Mouse (Mus musculus) splenic B cell, adult 2 months (primary cell): ENCODE measurements around the gene Capns2.

ENCODE experiments used
- DNase-seq: peaks from one replicate; pipeline ENCODE4 v3.0.0-alpha.2; 2011; ENCODE audit warnings: low read depth, low spot score
- H3K27me3 ChIP-seq: 2 replicates; pipeline ENCODE4 v1.6.1; 2012; ENCODE audit warnings: mild to moderate bottlenecking, low read length, moderate library complexity, mixed read lengths; ENCODE audit not compliant: control insufficient read depth, poor library complexity, insufficient read depth, severe bottlenecking
- H3K36me3 ChIP-seq: 2 replicates; pipeline ENCODE4 v1.6.1; 2012; ENCODE audit warnings: mild to moderate bottlenecking, low read length, moderate library complexity, mixed read lengths; ENCODE audit not compliant: control insufficient read depth, poor library complexity, insufficient read depth, severe bottlenecking

Gene Capns2

DNA sequence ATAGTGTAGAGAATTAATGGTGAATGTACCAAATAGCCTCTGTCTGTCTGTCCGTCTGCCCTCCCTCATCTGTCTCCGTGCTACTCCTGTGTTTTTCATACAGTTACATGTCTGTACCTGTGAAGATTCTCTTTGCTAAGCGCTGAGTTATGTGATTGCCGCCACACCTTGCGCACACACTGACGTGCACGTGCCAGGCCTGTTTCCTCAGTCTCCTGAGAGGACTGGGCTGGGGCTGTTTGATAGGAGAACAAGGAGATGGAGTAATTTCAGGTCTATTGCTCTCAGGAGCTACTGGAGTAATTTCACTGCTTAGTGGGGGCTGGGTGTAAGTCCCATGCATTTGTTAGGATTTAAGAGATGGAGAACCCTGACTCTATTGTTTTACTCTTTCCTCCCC, 6.2 kb upstream of the Capns2 start:
- Histone ChIP-seq H3K27me3 (no peaks in the 10 kb centered on the region), H3K36me3 (no peaks in the 10 kb centered on the region)
- DNase-seq = no peak

DNA sequence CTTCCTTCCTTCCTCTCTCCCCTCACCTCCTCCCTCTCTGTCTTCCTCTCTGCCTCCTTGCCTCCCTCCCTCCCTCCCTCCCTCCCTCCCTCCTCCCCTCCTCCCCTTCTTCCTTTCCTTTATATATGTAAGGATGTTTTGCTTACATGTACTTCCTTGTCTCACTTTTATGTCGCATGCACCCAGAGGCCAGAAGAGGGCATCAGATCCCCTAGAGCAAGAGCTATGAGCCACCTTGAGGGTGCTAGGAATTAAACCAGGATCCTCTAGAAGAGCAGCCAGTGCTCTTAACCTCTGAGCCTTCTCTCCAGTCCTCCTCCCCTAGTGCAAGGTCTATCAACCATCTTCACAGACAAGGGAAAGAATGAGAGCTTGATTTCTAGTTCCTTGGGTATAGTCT, 5.2 kb upstream of the Capns2 start:
- no peak for DNase-seq
- no peaks in the 10 kb centered on the region for H3K36me3 ChIP-seq
- no peaks in the 10 kb centered on the region for H3K27me3 ChIP-seq

DNA sequence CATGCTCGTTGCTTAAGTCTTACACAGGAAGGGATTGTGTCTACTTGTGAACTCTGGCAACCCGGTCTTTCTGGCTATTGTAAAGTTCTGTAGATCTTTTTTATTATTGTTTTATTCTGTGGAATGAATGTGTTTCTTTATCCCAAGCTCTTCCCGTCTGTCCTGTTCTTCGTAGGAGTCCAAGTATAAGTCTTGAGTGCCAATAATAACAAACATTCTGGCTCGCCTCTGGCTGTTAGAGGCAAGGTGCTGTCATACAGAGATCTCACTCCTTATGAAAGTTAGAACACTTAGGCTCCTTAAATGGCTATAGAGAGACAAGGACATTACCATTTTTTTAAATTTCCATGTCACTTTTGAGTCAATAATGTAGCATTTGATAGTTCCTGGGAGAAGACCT, 4.6 kb upstream of the Capns2 start:
- DNase-seq = no peak
- Histone ChIP-seq H3K27me3 (no peaks in the 10 kb centered on the region), H3K36me3 (no peaks in the 10 kb centered on the region)

DNA sequence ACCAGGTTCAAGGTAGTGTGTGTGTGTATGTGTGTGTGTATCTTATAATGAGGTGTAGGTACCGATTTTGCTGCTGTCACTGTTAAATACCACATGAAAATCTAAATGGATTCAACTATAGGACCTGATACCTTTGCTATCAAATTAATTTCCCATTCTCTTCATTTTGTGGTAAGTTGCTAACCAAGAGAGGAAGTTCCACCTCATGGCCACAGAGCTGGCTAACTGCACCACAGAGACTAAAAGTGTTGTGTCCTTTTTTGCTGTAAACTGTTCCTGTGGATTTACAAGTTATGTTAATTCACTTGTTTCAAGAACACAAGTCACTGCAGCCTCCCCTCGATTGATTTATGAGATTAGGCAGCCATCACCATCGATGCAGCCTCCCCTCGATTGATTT, 3.4 kb upstream of the Capns2 start:
- H3K27me3 ChIP-seq = no peaks in the 10 kb centered on the region
- no peak for DNase-seq

DNA sequence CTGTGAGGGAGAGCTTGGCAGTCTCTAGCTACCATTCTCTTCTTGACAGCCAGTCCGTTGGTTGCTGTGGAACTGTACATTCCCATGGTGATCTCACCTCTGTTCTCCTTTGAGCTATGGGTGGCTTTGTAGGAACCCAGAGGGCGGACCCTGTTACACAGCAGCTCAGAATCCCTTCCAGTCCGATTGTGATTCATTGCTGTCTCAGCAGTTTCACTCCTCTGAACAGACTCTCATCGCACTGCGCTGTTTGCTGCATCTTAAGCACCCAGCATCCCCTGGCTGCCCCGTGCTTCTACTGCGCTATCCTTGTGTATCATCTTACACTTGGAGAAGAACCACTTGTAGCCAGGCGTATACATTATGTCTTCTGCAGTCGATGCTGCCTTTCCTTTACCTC, 1.6 kb upstream of the Capns2 start:
- H3K36me3 ChIP-seq = no peaks in the 10 kb centered on the region
- DNase-seq = no peak
- H3K27me3 ChIP-seq = no peaks in the 10 kb centered on the region

More for the DNA sequence above, 3.4 kb upstream of the Capns2 start:
- H3K36me3 ChIP-seq = no peaks in the 10 kb centered on the region

DNA sequence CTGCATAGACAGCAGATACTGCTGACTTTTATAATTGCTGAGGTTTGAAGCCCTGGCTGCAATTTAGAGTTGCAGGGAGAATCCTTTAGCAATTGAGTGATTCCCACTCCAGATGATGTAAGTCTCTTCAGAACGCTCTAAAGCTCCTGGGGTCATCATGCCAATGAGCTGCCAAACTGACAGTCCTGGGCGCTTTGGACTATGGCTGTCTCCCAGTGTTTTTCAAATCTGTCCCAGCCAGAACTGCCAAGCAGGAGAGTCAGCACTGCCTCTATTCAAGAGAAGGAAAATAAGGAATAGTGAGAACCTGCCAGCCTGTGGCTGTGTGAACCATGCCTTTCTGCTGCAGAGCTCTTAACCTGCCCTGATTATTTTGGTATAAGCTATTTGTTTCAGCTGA, 1.8 kb downstream of the Capns2 start:
- no peak for DNase-seq
- Histone ChIP-seq H3K27me3 (no peaks in the 10 kb centered on the region), H3K36me3 (no peaks in the 10 kb centered on the region)

DNA sequence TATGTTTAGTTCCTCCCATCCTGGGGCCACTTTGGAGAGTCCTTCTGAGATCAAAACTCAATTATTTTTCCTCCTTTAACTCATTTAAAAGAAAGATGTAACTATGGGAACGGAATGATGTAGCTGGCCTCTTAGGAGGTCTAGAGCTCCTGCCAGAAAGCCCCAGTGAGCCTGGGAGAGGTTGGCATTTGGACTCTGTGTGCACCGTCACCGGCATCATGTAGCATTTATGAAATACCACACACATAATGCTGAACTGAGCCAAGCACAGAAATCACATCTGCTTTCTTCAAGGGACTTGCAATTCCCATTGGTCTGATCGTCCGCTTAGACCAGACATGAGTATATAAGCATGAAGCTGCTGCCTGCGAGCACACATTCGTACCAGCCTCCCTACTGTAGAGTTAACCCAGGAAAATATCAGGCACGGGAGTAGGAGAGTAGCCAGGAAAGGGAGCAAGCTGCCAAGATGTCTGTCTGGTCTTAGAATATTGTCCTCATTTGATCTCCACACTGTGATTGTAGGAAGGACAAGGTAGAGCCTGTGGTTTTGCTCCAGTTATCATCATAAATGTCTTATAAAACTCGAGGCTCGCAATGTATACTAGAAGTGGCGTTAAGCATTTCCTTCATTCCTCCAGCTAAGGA, 2.4 kb downstream of the Capns2 start:
- no peak for DNase-seq
- H3K27me3 ChIP-seq = no peaks in the 10 kb centered on the region
- no peaks in the 10 kb centered on the region for H3K36me3 ChIP-seq

DNA sequence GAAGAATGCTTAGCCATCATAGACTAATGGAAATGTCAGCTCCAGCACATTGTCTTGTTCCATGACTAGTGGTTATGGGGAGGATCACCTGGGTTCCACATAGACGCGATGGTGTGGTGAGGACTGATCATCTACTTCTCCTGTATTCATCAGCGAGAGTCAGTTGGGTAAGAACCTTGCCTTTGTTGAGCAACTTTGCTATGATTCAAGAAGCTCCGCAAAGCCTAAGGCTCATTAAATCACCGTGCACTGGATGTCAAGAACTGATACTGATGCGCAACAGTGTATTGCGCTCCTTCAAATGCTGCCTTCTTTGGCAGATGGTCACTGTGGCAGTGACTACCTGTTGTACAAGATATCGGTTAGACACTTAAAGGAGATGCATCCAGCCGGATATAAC, 5.3 kb downstream of the Capns2 start:
- DNase-seq = no peak
- Histone ChIP-seq H3K27me3 (no peaks in the 10 kb centered on the region), H3K36me3 (no peaks in the 10 kb centered on the region)

DNA sequence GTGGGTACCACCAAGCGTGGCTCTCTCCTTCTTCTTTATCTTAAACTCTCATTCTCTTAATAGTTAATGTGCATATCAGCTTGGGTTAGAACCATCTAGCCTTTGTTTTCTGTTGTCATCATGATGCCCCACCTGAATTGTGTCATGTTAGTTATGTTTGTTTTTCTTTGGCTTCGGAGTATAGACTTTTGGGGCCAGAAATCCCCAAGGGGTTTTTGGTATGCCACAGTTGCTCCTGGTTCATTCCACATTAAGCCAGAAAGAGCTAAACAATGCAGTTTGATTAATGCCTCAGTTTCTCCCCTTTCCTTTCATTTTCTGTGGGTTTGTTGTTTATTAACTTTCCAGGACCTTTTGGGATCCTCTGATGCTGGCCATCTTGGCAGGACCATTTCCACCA, 7.2 kb downstream of the Capns2 start:
- Histone ChIP-seq H3K27me3 (no peaks in the 10 kb centered on the region), H3K36me3 (no peaks in the 10 kb centered on the region)
- no peak for DNase-seq

DNA sequence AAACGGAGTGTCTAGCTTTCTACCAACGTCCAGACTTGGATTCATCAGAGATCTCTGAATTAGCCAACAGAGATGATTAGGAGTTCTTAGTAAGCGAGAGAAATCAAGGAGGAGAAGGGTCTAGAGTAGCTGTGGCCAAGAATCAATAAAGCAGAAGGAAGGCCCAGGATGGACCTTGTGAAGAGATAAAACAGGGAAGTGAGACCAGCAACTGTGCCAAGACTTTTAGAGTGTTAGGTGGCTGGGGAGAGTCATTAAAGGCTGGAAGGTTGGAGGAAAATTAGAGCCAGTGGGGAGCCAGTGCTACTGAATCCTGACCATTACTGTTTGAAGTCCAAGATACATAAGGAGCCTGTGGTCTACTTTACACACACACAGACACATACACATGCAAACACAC, 10.3 kb downstream of the Capns2 start:
- Histone ChIP-seq H3K27me3 (no peaks in the 10 kb centered on the region), H3K36me3 (peaks cover 2% of the 10 kb centered on the region; the same call in 1 of the 2 replicates)
- no peak for DNase-seq

DNA sequence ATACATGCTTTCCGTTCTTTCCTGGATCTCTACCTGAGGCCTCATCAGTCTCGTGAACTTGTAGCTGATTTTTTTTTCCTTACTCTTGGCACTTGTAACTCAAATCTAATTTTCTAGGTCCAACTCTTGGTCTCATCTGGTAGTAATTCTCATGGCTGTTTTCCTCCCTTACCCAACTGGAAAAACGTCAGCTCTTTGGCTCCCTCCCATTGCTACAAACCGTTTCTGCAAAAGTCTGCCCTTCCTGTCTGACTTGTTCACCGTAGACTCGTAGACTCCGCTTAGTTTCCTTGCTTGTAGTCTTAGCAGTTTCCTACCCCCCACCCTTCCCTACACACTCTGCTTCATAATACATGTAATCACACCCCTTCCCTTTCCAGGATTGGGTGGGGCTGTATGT, 12.2 kb downstream of the Capns2 start:
- no peaks in the 10 kb centered on the region for H3K27me3 ChIP-seq
- no peak for DNase-seq
- H3K36me3 ChIP-seq = peaks cover 2% of the 10 kb centered on the region; the same call in 1 of the 2 replicates

DNA sequence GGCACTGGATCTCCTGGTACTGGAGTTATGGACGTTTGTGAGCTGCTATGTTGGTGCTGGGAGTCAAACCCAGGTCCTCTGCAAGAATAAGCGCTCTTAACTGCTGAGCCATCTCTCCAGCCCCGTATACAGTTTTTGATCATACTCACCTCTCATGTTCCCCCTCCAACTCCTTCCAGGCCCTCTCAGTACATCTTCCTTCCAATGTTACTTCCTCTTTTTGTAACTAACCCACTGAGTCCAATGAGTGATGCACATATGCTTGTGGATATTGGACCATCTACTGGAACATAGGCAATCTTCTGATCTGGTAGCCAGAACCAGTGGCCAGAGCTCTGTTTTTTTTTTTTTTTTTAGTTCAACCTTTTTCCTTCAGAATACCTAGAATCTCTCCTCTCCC, 14.9 kb downstream of the Capns2 start:
- Histone ChIP-seq H3K27me3 (no peaks in the 10 kb centered on the region), H3K36me3 (peaks cover 2% of the 10 kb centered on the region; the same call in 1 of the 2 replicates)
- DNase-seq = no peak

DNA sequence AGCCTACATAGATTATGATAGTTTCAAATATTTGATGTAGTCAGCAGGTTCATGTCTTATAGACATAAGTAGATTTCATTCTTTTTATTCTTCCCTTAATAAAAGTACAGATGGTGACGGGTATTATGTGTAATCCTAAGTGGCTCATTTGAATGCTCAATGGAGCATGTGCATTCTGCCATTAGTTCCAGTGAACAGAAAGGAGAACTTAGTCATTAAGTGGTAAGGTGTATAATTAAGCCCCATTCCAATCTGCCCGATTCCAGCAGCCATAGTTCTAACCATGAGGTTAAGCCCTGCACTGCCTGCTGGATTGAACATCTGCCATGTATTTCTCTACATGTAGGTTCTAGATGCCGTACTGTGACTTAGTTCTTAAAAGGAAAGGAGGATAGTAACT, 20.6 kb downstream of the Capns2 start:
- no peak for DNase-seq
- Histone ChIP-seq H3K36me3 (no peaks in the 10 kb centered on the region), H3K27me3 (no peaks in the 10 kb centered on the region)

DNA sequence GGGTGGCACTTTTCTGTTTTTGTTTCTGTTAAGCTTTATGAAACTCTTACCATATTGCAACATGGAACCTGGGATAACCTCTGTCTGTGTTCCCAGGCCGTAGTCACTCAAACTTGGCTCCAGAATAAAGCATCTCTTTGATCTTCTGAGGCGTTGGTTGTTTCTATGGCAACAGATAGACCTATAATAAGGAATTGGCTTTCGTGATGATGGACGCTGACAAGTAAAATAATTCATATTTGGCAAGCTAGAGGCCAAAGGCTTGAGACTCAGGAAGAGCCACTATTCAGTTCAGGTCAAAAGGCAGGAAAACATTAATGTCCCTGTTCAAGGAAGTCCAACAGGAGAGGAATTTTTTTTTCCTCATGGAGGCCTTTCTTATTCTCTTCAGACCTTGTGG, 27.8 kb downstream of the Capns2 start:
- H3K27me3 ChIP-seq = no peaks in the 10 kb centered on the region
- no peaks in the 10 kb centered on the region for H3K36me3 ChIP-seq
- no peak for DNase-seq

DNA sequence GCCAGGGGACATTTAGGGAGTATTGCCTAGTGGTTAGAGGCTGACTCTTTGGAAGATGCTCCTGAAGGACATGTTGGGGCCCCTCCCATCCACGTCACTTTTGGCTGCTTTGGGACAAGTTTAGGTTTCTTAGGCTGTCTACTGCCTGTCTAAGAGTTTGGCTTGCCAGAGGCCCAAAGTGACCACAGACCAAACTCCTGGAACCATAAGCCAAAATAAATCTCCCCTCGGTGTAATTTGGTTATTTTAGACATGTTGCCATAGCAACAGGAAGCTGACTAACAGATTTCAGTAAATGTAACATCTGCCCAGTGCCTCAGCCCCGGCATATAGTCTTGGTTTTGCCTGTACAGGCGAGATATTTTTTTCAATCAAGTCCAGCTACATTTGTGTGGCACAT, 36.8 kb downstream of the Capns2 start:
- DNase-seq = no peak
- H3K36me3 ChIP-seq = no peaks in the 10 kb centered on the region

DNA sequence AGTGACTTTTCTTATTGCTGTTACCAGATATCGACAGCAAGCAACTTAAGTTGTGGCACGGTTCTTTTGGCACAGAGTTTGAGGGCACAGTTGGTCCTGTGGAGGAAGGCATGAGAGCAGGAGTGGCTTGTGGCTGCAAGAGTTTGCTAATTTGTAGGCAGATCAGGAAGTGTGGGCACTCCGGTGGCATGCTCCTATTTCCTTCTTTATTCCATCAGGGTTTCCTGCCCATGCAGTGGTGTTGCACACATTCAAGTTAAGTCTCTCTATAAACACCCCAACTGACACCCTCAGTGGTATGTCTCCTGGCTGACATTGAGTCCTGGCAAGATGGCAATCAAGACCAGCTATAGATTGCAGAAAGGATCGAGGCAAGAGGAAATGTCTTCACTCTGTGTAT, 47.9 kb downstream of the Capns2 start:
- DNase-seq = no peak
- no peaks in the 10 kb centered on the region for H3K36me3 ChIP-seq
- H3K27me3 ChIP-seq = no peaks in the 10 kb centered on the region

More for the DNA sequence above, 36.8 kb downstream of the Capns2 start:
- H3K27me3 ChIP-seq = no peaks in the 10 kb centered on the region
